Mouse (Mus musculus) embryonic fibroblast, embryonic 13.5 days (primary cell): ENCODE measurements around the gene Phactr2. TPM values are rescaled to one million over a fixed set of nuclear protein-coding genes. Genes with fewer than 3 reads are reported as not detected.

Experiments used
- H3K27ac ChIP-seq: 2 replicates; pipeline ENCODE4 v1.5.1; 2012; ENCODE audit warnings: low read length, control low read depth, inconsistent platforms; ENCODE audit not compliant: insufficient read depth
- H3K4me1 ChIP-seq: 2 replicates; pipeline ENCODE4 v1.6.1; 2011; ENCODE audit warnings: low read length; ENCODE audit not compliant: control insufficient read depth, insufficient read depth
- H3K4me3 ChIP-seq: 2 replicates; pipeline ENCODE4 v1.5.1; 2011; ENCODE audit warnings: mild to moderate bottlenecking, control low read depth, low read length; ENCODE audit not compliant: insufficient read depth
- CTCF ChIP-seq: IDR thresholded peaks from 2 replicates; pipeline ENCODE4 v1.5.1; 2011; ENCODE audit warnings: mild to moderate bottlenecking, control low read depth, low read length, moderate library complexity, borderline replicate concordance; ENCODE audit not compliant: insufficient read depth
- POLR2A ChIP-seq: IDR thresholded peaks from 2 replicates; pipeline ENCODE4 v1.6.1; 2011; ENCODE audit warnings: low read depth, mild to moderate bottlenecking, control low read depth, low read length, moderate library complexity
- polyA plus RNA-seq: library from polyadenylated mRNA; stranded (reverse); fragments of >200 nt; gene quantifications from 2 replicates; pipeline ENCODE4 v1.2.4, GENCODE M21; 2011; ENCODE audit warnings: low read depth; ENCODE audit not compliant: missing spikeins, insufficient read length

The Phactr2 gene
- polyA plus RNA-seq, 1 experiment, result 15.9 TPM

GRCm38 (mm10) chr10:13289252-13289961, 184.8 kb downstream of the Phactr2 start:
- no peak for TF ChIP-seq POLR2A
- no peak for TF ChIP-seq CTCF

GRCm38 (mm10) chr10:13288296-13288695, 185.9 kb downstream of the Phactr2 start:
- Histone ChIP-seq H3K4me3 (no peak overlapping the region), H3K27ac (no peak overlapping the region), H3K4me1 (peaks cover 9% of the 10 kb centered on the region; the same call in 1 of the 2 replicates)
- TF ChIP-seq CTCF, result no peak
- TF ChIP-seq POLR2A, result no peak

More at GRCm38 (mm10) chr10:13289252-13289961, 184.8 kb downstream of the Phactr2 start:
- no peak overlapping the region for H3K27ac ChIP-seq
- peaks cover 9% of the 10 kb centered on the region; the same call in 1 of the 2 replicates for H3K4me1 ChIP-seq
- H3K4me3 ChIP-seq, result no peak overlapping the region

- H3K4me3 ChIP-seq, result no peak overlapping the region
- no peak overlapping the region for H3K27ac ChIP-seq
- peaks cover 7% of the 10 kb centered on the region; the same call in 1 of the 2 replicates for H3K4me1 ChIP-seq
- TF ChIP-seq POLR2A, result no peak
- TF ChIP-seq CTCF, result no peak
Measured at GRCm38 (mm10) chr10:13283441-13283840, 190.8 kb downstream of the Phactr2 start.

GRCm38 (mm10) chr10:13280298-13280853, 193.8 kb downstream of the Phactr2 start:
- no peaks in the 10 kb centered on the region for H3K4me1 ChIP-seq
- H3K27ac ChIP-seq, result no peak overlapping the region
- TF ChIP-seq POLR2A (no peak), CTCF (no peak)
- H3K4me3 ChIP-seq, result no peak overlapping the region

DNA sequence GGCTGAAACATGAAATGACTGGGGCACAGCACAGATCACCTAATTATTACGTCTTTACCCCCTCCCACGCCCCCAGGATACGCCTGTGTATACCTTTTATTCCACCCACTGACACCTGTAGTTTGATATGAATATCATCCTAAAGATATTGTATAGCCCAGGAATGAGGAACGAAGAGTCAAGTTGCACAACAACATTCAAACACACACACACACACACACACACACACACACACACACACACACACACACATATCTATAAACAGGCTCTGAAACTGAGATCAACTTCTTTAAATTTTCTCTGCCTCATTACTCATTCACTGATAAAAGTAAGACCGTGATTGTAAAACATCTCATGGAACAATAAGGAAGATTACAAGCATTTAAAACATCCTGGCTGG, 197.9 kb downstream of the Phactr2 start:
- no peak for TF ChIP-seq POLR2A
- no peak for TF ChIP-seq CTCF
- Histone ChIP-seq H3K4me1 (no peaks in the 10 kb centered on the region), H3K27ac (no peak overlapping the region), H3K4me3 (no peak overlapping the region)

DNA sequence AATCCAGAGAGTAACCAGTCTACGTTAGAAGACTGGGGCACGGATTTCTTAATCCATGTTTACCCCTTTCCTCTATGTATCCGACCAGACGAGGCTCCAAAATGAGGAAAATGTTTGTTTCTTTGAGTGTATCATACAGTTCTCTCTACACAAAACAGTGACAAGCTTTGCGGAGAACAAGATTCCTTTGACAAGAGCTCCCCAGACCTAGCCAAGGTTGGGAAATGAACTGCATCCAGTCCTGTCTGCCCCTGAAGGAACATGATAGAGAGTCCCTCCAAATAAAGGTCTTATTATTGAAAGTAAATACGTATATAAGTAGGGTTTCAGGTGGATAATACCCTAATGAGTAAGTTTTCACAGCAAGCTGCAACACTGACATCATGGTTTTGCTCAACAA, 199.1 kb downstream of the Phactr2 start:
- H3K27ac ChIP-seq, result no peak overlapping the region
- H3K4me1 ChIP-seq, result no peaks in the 10 kb centered on the region
- H3K4me3 ChIP-seq, result no peak overlapping the region
- TF ChIP-seq CTCF (no peak), POLR2A (no peak)

DNA sequence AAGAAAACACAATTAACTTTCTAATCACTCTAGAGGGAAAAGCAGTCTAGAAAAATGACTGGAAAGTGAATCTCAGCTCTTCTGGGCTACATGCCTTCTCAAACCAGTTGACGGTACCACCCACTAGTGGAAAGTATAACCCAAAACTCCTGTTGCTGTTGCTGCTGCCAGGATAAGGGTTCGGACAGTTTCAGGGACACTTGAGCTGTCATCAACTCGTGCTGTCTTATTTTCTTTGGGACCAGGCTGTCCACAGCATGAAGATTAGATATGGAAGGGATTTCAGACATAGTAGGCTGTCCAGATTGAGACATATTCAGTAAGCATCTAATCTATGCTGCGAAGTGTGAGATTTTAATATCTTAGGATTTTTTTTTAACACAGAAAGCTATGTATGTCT, 199.5 kb downstream of the Phactr2 start:
- TF ChIP-seq CTCF (no peak), POLR2A (no peak)

DNA sequence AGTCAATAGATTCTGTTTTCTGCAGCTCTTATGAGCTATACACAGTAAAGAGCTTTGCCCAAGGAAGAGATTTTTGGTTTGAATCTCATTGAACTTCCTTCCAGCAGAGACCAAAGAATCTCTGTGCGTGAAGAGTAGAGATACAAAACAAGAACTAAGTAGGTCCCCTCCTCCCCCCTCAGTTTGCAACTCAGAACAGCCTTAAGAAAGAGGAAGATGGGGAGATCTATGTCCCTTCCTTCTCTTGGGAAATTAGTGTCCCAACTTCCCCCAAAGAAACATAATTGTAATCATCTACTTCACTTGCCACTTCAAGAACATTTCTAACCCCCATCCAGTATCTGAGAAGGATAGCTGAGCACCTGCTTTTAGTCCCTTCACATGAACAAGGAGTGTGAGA, 200.5 kb downstream of the Phactr2 start:
- no peak overlapping the region for H3K4me3 ChIP-seq
- H3K4me1 ChIP-seq, result no peaks in the 10 kb centered on the region
- H3K27ac ChIP-seq, result no peak overlapping the region
- TF ChIP-seq CTCF (no peak), POLR2A (no peak)

More for the DNA sequence above, 199.5 kb downstream of the Phactr2 start:
- Histone ChIP-seq H3K4me1 (no peaks in the 10 kb centered on the region), H3K27ac (no peak overlapping the region), H3K4me3 (no peak overlapping the region)

DNA sequence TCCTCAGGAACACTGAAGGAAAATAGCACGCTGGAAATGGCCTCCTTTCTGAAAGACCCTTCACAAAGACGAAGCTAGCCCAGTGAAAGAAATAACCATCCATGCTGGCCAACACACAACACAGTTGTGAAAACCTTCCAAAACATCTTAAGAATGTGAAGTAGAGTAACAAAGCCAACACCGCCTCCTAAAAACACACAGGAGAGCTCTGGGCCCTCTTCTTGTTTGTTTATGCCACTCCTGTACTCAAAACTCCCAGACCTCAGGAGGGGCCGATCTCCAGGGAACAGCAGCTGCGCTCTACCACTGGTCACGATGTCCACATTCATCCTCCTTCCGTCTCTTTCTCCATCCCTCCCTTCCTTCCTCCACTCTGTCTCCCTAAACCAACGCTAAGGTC, 202.5 kb downstream of the Phactr2 start:
- H3K4me3 ChIP-seq, result no peak overlapping the region
- no peaks in the 10 kb centered on the region for H3K4me1 ChIP-seq
- no peak overlapping the region for H3K27ac ChIP-seq
- TF ChIP-seq POLR2A (no peak), CTCF (no peak)

DNA sequence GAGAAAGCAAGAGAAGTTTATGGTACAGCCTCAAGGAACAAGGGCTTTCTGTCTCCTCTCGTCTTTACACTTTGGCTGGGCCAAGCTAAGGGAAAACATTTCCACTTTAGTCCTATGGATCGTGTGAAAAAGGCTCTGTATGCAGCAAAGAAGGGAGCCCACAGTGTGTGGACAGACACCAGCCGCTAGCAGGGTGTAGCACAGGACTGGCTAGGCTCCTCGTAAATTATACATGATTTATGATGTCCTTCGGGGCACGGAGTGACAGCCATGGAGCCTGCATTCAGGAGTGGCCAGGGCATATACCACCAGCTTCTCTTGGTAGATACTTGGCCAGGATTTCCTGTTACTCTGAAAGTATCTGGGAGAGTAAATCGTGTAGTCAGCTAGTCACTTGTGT, 203.1 kb downstream of the Phactr2 start:
- no peak for TF ChIP-seq CTCF
- no peak for TF ChIP-seq POLR2A
- H3K27ac ChIP-seq, result no peak overlapping the region
- H3K4me1 ChIP-seq, result no peaks in the 10 kb centered on the region
- H3K4me3 ChIP-seq, result no peak overlapping the region
